Mouse (Mus musculus) forebrain, postnatal 0 days (tissue): ENCODE measurements at regions not wholly inside any gene's neighbourhood (a gene's known extent, or its start where the extent isn't known, plus 50 kb on each side); places are given as distances from the start of the nearest gene placed in this dataset.

Experiments
- ATAC-seq: fragments of 200-750 bp; cut with Nextera tagmentation; 2 replicates; pipeline ENCODE4 v1.8.0; 2017; ENCODE audit warnings: mild to moderate bottlenecking, moderate library complexity
- DNase-seq: peaks from one replicate; pipeline ENCODE4 v3.0.0-alpha.2; 2015
- H3K27ac ChIP-seq: fragments of 300-500 bp; sonication (generic); 2 replicates; pipeline ENCODE4 v1.5.1; 2014; ENCODE audit warnings: low read depth, mild to moderate bottlenecking, antibody characterized with exemption, low read length, moderate library complexity, mixed read lengths
- H3K27me3 ChIP-seq: fragments of 300-500 bp; sonication (generic); 2 replicates; pipeline ENCODE4 v1.6.1; 2014; ENCODE audit warnings: mild to moderate bottlenecking, low read length, mixed read lengths; ENCODE audit not compliant: insufficient read depth
- H3K36me3 ChIP-seq: fragments of 300-500 bp; sonication (generic); 2 replicates; pipeline ENCODE4 v1.6.1; 2014; ENCODE audit warnings: mild to moderate bottlenecking, moderate library complexity; ENCODE audit not compliant: insufficient read depth
- H3K4me1 ChIP-seq: fragments of 300-500 bp; sonication (generic); 2 replicates; pipeline ENCODE4 v1.6.1; 2014; ENCODE audit warnings: antibody characterized with exemption; ENCODE audit not compliant: insufficient read depth
- H3K4me2 ChIP-seq: fragments of 300-500 bp; sonication (generic); 2 replicates; pipeline ENCODE4 v1.6.1; 2014; ENCODE audit warnings: low read depth, mild to moderate bottlenecking, moderate library complexity
- H3K4me3 ChIP-seq: fragments of 300-500 bp; sonication (generic); 2 replicates; pipeline ENCODE4 v1.5.1; 2014; ENCODE audit warnings: low read depth, low read length, mixed read lengths
- H3K9ac ChIP-seq: fragments of 300-500 bp; sonication (generic); 2 replicates; pipeline ENCODE4 v1.6.1; 2014; ENCODE audit warnings: mild to moderate bottlenecking
- H3K9me3 ChIP-seq: fragments of 300-500 bp; sonication (generic); 2 replicates; pipeline ENCODE4 v1.6.1; 2016; ENCODE audit warnings: low read length
- CTCF ChIP-seq: sonication (generic); IDR thresholded peaks from 2 replicates; pipeline ENCODE4 v1.5.1; 2016; ENCODE audit warnings: antibody characterized with exemption, control low read depth, low read depth
- WGBS: fragments of 180-500 bp; shearing (Covaris S2); extraction: QIAGEN DNeasy Blood & Tissue Kit; methylation state at CpG from one replicate; pipeline ENCODE4 v1.1.7; 2014; 5-methylcytosine and 5-hydroxymethylcytosine counted together

DNA sequence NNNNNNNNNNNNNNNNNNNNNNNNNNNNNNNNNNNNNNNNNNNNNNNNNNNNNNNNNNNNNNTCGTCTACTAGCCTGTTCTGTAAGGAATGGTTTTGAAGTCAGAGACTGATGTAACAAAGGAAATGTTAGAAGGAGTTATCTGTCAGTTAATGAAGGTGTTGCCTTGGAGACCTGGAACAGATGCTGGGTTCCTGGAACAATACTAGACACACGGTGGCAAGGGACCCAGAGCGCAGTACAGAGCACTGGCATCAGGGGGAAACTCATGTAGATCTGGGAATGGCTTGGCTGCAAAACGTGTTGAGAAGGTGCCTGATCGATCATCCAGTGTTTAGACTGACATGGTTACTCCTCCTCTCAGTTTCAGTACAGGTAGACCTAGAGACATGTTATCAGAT is 493.6 kb upstream of the Arid1b start:
- peak; percentile 82 for ATAC-seq

DNA sequence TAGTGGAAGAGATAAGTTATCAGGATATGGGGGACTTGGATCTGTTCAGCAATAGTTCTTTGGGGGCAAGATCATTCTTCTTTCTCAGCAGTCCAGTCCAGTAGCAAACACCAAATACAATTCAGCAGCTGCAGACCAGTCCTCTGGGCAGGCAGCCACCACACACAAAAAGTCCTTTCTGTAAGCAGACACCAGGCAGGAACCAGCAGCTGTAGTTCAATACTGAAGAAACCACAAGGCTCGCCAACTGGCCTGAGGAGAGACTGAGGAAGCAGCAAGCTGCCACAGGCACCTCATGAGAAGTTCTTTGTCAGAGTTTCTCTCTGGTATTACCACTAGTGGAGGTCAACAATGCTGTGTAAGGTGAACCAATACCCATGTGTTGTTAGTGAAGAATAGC is 493.1 kb upstream of the Arid1b start:
- no peak overlapping the region for H3K9ac ChIP-seq
- ATAC-seq (no peak), DNase-seq (peak; percentile 26)
- H3K27ac ChIP-seq: no peak overlapping the region
- H3K4me3 ChIP-seq: no peak overlapping the region
- H3K4me2 ChIP-seq: no peak overlapping the region
- no peak for TF ChIP-seq CTCF
- peaks cover 10% of the 10 kb centered on the region for H3K4me1 ChIP-seq
- no peaks in the 10 kb centered on the region for H3K9me3 ChIP-seq
- no peaks in the 10 kb centered on the region for H3K27me3 ChIP-seq
- no peaks in the 10 kb centered on the region for H3K36me3 ChIP-seq
- WGBS: 42% methylated on average over 1 of the region's 1 CpGs

More for the DNA sequence above, 493.6 kb upstream of the Arid1b start:
- H3K4me2 ChIP-seq: no peak overlapping the region
- no peaks in the 10 kb centered on the region for H3K9me3 ChIP-seq
- no peak for TF ChIP-seq CTCF
- H3K4me1 ChIP-seq: peaks cover 10% of the 10 kb centered on the region
- H3K36me3 ChIP-seq: no peaks in the 10 kb centered on the region
- peak; percentile 48 for DNase-seq
- 39% methylated on average over 5 of the region's 5 CpGs for WGBS
- H3K9ac ChIP-seq: no peak overlapping the region
- no peaks in the 10 kb centered on the region for H3K27me3 ChIP-seq
- no peak overlapping the region; the same call in 1 of the 2 replicates for H3K27ac ChIP-seq
- H3K4me3 ChIP-seq: no peak overlapping the region

DNA sequence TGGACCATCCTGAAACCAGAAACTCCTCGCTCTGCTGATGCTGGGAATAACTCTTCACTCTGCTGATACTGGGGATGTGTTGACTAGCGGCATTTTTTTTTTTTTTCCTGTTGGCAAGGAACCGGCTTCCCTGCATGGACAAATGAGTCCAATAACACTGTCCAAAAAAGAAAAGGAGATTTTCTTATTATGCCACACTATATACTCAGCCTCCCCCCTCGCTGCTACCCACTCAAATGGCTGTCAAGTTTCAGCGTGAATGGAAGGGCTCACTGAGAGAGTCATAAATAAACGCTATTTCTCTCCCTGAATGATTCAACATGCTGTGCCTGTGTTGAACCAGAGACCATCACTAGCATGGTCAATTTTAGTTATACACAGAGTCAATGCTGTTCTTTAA is 489.2 kb upstream of the Arid1b start:
- ATAC-seq: no peak
- no peak overlapping the region for H3K27ac ChIP-seq
- H3K36me3 ChIP-seq: no peaks in the 10 kb centered on the region
- WGBS: 60% methylated on average over 6 of the region's 6 CpGs
- H3K4me2 ChIP-seq: no peak overlapping the region
- no peak for DNase-seq
- no peaks in the 10 kb centered on the region for H3K4me1 ChIP-seq
- H3K4me3 ChIP-seq: no peak overlapping the region
- H3K9ac ChIP-seq: no peak overlapping the region
- H3K27me3 ChIP-seq: no peaks in the 10 kb centered on the region
- H3K9me3 ChIP-seq: no peaks in the 10 kb centered on the region
- no peak for TF ChIP-seq CTCF

DNA sequence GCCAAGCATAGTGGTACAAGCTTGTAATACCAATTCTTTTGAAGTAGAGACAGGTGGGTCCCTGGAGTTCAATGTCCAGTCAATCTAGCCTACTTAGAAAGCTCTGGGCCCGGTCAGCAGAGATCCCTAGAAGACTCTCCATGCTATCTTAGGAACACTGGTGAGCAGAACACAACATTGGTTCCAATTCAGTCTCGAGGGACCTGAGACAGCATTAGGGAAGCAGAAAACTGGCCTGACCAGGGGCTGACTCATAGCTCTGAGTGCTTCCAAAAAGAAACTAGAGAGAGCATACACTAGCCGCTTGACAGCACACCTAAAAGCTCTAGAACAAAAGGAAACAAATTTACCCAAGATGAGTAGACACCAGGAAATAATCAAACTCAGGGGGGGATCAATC is 484.6 kb upstream of the Arid1b start:
- H3K9me3 ChIP-seq: no peaks in the 10 kb centered on the region
- H3K4me2 ChIP-seq: no peak overlapping the region
- H3K36me3 ChIP-seq: no peaks in the 10 kb centered on the region
- no peak overlapping the region for H3K9ac ChIP-seq
- H3K4me1 ChIP-seq: no peaks in the 10 kb centered on the region
- no peak for TF ChIP-seq CTCF
- WGBS: 72% methylated on average over 3 of the region's 3 CpGs
- no peak overlapping the region for H3K4me3 ChIP-seq
- H3K27me3 ChIP-seq: no peaks in the 10 kb centered on the region
- no peak for DNase-seq
- no peak for ATAC-seq
- no peak overlapping the region for H3K27ac ChIP-seq

DNA sequence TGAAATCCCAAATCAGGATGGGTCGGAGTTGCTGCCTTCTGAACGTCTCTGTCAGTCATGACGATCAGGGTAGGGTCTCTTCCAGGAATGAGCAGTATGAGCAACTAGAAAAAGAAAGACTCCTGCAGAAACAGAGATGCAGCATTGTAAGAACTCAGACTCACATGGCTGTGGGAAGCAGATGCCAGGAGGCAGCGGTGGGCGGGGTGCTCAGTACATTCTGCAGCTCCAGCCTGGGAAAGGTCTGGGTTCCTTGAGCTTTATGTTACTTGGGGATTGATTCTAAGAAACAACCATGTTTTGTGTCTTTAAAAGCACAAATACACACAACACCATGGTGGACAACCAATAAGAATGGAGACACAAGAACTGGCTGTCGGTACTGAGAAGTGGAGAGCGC is 478.0 kb upstream of the Arid1b start:
- Histone ChIP-seq H3K27me3 (no peaks in the 10 kb centered on the region), H3K27ac (peak overlapping the region; percentile 36; the same call in 1 of the 2 replicates), H3K9ac (no peak overlapping the region), H3K4me2 (no peak overlapping the region), H3K9me3 (no peaks in the 10 kb centered on the region), H3K36me3 (no peaks in the 10 kb centered on the region), H3K4me3 (no peak overlapping the region), H3K4me1 (peaks cover 15% of the 10 kb centered on the region)
- ATAC-seq (peak; percentile 25; the same call in 1 of the 2 replicates), DNase-seq (peak; percentile 52)
- no peak for TF ChIP-seq CTCF
- 54% methylated on average over 7 of the region's 7 CpGs for WGBS

DNA sequence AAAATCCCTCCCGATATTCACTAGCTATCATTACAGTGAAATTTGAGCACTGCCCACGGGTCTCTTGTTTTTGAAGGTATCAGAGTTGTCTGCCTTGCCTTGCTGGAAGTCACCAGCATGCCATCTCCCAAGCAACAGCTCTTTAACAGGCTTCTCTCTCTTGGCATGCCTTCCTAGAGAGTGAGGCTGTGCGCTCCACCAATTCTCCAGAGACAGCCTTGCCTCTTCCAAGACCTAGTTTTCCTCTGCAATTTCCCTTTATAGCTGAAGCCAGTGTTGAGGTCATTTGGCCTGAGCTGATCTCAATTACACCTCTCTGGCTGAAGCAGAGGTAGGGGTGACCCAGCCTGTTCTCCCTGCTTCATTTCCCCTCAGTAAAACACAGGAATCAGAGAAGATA is 477.3 kb upstream of the Arid1b start:
- Histone ChIP-seq H3K4me3 (no peak overlapping the region), H3K27me3 (no peaks in the 10 kb centered on the region), H3K9me3 (no peaks in the 10 kb centered on the region), H3K9ac (no peak overlapping the region), H3K4me1 (peaks cover 15% of the 10 kb centered on the region), H3K27ac (0 out of 2 replicates have a peak overlapping the region, but pooled peaks have one; percentile 3), H3K36me3 (no peaks in the 10 kb centered on the region), H3K4me2 (no peak overlapping the region)
- peak; percentile 74 for ATAC-seq
- WGBS: 37% methylated on average over 3 of the region's 3 CpGs
- no peak for TF ChIP-seq CTCF
- peak; percentile 59 for DNase-seq

DNA sequence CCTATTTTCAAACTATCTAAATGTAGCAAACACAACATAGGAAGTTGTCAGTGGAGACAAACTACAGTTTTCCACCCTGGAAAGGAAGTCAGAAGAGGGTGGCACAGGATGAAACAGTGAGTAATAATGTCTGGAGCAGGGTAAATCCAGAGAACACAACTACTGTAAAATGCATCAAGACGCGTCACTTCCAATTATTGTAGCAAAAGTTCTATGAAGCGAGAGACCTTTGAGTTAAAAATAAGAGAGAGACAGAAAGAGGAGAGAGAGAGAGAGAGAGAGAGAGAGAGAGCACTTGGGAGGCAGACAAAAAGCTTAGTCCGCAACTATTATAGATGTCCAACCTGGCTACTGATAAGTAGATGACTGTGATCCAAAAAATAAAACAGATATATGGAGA is 473.1 kb upstream of the Arid1b start:
- H3K4me3 ChIP-seq: no peak overlapping the region
- no peak overlapping the region for H3K4me2 ChIP-seq
- 80% methylated on average over 4 of the region's 4 CpGs for WGBS
- no peak overlapping the region for H3K27ac ChIP-seq
- no peak for ATAC-seq
- no peak for TF ChIP-seq CTCF
- H3K27me3 ChIP-seq: no peaks in the 10 kb centered on the region
- H3K9me3 ChIP-seq: no peaks in the 10 kb centered on the region
- peaks cover 10% of the 10 kb centered on the region for H3K4me1 ChIP-seq
- no peak overlapping the region for H3K9ac ChIP-seq
- no peaks in the 10 kb centered on the region for H3K36me3 ChIP-seq
- DNase-seq: no peak

DNA sequence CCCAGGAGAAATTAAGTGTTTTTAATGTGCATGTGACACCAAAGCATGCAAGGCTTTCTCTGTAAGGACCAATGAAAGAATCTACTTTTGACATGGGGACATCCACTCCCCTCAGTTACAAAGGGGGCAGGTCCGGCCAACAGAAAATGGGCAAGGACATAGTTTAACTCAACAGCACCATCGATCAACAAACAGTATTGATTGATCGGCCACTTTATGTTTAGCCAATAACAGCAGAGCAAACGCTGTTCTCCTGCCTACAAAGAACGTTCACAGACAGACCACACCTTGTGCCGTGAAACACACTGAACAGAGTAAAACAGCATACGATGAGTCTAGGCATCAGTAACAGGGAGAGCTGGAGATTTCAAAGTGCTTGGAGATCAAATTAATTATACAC is 467.7 kb upstream of the Arid1b start:
- Histone ChIP-seq H3K27me3 (no peaks in the 10 kb centered on the region), H3K4me1 (no peaks in the 10 kb centered on the region), H3K27ac (no peak overlapping the region), H3K36me3 (no peaks in the 10 kb centered on the region), H3K4me2 (no peak overlapping the region), H3K9me3 (no peaks in the 10 kb centered on the region), H3K4me3 (no peak overlapping the region), H3K9ac (no peak overlapping the region)
- WGBS: 91% methylated on average over 7 of the region's 7 CpGs
- no peak for DNase-seq
- no peak for ATAC-seq
- no peak for TF ChIP-seq CTCF
